Mouse (Mus musculus) liver, embryonic 14.5 days (tissue): ENCODE data around the gene Clstn2.

Experiments used
- CTCF ChIP-seq: IDR thresholded peaks from 2 replicates; pipeline ENCODE4 v1.5.1; 2016; ENCODE audit warnings: antibody characterized with exemption, low read depth, control low read depth
- EP300 ChIP-seq: IDR thresholded peaks from 2 replicates; pipeline ENCODE4 v1.6.1; 2016; ENCODE audit warnings: antibody characterized with exemption, low read depth

DNA sequence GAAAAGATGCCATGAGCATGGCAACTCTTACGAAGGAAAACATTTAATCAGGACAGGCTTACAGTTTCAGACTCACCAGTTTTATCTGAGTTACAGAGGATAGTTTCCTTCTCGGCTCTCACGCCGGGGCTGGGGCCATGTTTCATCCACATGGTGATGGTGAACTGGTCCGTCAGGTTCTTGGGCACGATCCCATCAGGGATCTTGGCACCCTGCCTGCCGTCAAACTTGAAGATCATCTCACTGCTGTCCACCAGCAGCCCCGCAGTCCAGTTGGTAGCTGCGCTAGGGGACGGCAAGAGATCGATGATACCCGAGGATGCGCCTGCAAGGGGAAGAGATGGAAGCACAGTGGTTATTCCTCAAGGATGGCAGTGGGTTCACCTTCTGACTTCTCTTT lies 500.4 kb downstream of the Clstn2 start:
- TF ChIP-seq CTCF (no peak), EP300 (no peak)
